Mouse (Mus musculus) large intestine, adult 2 months (tissue): ENCODE measurements around the gene Cldn13. TPM values are rescaled to one million over a fixed set of nuclear protein-coding genes. Genes with fewer than 3 reads are reported as not detected.
"Not testable (repeated sequence)": the region's sequence is repeated elsewhere in the genome, so short reads cannot be mapped to it uniquely, and the experiment has no call there.

Experiments used
- DNase-seq: peaks from one replicate; pipeline ENCODE4 v3.0.0-alpha.2; 2012; ENCODE audit warnings: low read depth, low spot score
- WGBS: fragments of 180-500 bp; shearing (Covaris S2); methylation state at CpG from one replicate; pipeline ENCODE4 v1.1.7; 2018; 5-methylcytosine and 5-hydroxymethylcytosine counted together
- polyA plus RNA-seq: library from polyadenylated mRNA; depleted of rRNA; stranded (reverse); fragments of >200 nt; gene quantifications from 2 replicates; pipeline ENCODE4 v1.2.3, GENCODE M21; 2012; rRNA removed

Gene Cldn13
- polyA plus RNA-seq: 0.27 and 0.77 TPM in 2 replicates

DNA sequence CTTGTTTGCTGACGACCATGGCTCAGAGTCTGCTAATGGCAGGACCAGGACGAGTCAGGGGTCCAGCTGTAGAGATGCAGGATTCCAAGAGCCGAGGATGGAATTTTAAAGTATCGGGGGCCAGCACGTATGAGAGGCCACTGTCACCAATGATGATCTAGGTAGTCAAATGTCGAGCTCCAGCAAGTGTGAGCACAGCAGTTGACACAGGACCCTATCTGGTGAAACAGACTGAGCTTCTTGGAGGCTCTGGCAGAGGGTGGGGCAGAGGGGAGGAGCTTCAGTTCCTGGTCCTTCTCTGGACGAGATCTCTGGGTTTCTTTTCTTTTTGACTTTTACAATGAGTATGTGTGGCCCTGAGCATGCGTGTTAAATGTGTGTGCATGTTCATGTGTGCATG lies at the start of gene Cldn13:
Gene Cldn13 (minus strand): TSS at position 216 of the 400 bp plus-strand sequence.
- no peak for DNase-seq
- 68% methylated on average over 8 of the region's 8 CpGs for WGBS

DNA sequence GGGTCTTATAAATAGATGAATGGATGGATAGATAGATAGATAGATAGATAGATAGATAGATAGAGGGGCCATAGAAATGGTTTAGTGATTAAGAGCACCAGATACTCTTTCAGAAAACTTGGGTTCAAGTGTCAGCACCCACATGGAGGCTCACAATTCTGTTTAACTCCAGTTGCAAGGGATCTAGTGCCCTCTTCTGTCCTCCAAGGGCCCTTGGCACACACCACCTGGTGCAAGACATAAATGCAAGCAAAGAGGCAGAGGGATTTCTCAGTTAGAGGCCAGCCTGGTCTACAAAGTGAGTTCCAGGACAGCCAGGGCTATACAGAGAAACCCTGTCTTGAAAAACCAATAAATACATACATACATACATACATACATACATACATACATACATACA lies 49.3 kb upstream of the Cldn13 start:
- not testable (repeated sequence) for DNase-seq

DNA sequence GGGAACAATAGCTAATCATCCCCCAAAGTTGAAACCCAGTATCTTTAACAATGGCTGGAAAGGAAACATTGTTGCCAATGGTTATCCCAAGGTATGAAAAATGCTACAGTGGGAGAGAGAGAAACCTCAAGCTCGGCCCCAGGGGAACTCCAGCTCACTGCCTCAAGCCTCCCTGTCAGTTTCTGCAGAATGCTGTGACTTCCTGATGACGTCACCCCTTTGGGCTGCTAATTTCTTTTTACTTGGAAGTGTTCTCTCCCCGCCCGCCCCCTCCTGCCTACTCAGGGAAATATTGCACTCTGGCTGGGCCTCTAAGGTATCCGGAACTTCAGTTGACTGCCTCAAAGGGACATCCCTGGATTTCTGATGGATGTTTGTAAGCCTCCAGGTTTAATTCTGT lies 48.2 kb upstream of the Cldn13 start:
- DNase-seq: no peak
- WGBS: 34% methylated on average over 5 of the region's 5 CpGs

DNA sequence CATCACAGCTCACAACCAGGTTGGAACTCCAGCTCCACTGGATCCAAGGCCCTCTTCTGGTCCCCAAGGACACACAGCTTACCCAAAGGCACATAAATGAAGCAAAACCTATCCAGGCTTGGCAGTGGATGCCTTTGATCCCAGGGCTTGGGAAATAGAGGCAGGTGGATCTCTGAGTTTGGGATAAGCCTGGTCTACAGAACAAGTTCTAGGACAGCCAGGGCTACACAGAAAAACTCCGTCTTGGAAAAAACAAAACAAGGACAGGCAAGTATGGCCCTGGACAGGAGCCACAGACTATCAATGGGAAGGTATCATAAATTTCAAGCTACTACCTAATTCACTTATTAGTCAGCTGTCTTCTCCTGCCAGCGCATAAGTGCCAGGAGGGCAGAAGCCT lies 46.2 kb upstream of the Cldn13 start:
- WGBS: 76% methylated on average over 2 of the region's 2 CpGs
- DNase-seq: no peak

DNA sequence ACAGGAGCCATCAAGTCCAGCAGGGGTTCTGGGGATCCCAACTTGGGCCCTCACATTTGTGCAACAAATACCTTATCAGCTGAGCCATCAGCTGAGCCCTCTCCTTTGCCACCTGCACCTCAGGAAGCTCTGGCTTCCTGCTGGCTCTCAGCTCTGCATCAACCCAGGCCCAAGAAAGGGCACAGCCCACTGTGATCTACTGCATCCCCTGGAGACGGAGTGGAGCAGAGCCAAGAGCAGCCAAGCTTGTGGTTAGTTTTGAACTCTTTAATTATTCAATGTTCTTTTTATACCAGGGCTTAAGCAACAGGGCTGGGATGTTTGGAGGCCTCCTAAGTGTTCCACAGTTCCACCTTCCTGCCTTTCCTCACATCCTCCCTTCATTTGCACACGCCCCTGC lies 45.1 kb upstream of the Cldn13 start:
- 79% methylated on average over 2 of the region's 2 CpGs for WGBS
- DNase-seq: no peak

DNA sequence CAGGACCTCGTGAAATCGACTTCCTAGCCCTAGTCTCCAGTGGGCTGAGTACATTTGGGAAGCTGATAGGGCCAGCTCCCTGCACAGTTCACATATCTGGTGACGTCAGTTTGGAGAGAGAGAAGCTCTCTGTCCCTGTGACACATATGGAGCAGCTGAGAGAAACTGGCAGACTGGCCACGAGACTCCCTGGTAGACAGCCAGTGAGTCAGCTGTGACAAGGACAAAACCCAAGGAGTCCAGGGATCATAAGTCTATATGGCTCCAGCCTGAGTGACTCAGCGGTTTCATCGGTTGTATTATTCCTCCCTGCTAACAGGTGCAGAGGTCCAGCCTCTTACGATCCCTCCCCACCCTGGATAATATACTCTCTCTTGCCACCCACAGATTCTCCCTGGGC lies 43.8 kb upstream of the Cldn13 start:
- 27% methylated on average over 7 of the region's 7 CpGs for WGBS
- peak; percentile 94 for DNase-seq

DNA sequence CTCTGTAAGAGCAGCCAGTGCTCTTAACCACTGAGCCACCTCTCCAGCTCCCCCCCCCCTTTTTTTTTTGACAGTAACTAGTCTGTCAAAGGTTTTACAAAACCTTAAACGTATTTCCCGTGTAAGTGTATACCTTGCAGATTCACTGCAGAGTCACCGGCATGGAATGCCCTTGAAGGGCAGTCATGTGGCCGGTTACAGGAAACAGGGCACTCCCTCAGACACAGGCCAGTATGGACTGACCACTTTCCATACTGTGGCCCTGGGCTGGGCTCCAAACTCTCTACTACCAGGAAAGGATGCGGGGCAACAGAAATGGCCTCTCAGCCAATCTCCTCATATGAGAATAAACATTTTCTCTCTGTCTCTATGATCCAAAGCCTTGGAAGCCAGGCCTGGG lies 40.2 kb upstream of the Cldn13 start:
- WGBS: 65% methylated on average over 5 of the region's 5 CpGs
- DNase-seq: no peak

DNA sequence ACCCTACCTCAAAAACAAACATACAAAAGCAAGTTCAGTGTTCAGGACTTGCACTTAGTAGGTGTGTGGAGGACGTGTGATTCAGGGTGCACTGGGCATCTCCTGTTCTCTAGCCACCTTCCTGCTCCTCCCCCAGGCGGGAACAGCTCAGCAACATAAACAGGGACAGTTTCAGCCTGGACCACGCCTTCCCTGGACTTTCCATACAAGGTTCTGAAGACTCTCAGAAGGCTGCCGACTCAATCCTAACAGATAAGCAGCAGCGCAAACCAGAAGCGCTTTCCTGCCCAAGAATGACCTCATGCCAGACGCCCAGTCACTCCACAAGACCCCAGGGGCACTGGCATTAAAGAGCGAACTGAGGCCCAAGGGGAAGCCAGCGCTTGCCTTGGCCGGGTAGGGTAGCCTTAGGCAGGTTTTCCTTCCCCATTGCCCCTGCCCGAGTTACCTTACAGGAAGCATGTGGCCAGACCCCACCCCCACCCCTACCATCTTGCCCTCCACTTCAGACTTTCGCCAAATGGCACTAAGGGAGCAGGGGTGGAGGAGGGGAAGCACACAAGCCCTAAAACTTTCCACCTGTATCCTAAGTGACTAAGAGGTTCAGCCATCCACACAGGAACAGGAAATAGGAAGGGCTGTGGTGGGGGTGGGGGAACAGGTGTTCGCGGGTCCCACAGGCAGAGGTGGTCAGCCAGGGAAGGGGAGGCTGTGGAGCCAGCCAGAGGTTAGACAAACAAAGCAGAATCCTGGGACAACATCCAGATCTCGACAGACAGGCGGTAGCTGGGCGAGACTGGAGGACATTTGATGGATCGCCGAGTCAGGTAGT lies 35.9 kb upstream of the Cldn13 start:
- 4% methylated on average over 19 of the region's 19 CpGs for WGBS
- DNase-seq: no peak

DNA sequence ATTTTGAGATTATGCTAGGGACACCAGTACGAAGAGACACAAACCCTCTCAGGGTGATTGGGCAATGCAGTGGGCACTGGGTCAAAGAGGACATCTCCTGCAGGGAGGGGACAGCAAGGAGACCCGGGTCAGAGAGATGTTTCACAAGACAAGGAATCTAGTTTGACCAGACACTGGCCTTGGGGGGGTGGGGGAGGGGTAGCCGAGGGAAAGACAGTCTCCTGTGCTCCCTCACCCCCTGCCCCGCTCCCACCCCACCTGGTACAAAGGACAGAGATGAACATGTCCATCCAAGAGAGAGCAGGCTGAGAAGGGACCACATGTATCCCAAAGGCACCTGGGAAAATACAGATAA lies 32.7 kb upstream of the Cldn13 start:
- WGBS: 38% methylated on average over 4 of the region's 4 CpGs
- no peak for DNase-seq

DNA sequence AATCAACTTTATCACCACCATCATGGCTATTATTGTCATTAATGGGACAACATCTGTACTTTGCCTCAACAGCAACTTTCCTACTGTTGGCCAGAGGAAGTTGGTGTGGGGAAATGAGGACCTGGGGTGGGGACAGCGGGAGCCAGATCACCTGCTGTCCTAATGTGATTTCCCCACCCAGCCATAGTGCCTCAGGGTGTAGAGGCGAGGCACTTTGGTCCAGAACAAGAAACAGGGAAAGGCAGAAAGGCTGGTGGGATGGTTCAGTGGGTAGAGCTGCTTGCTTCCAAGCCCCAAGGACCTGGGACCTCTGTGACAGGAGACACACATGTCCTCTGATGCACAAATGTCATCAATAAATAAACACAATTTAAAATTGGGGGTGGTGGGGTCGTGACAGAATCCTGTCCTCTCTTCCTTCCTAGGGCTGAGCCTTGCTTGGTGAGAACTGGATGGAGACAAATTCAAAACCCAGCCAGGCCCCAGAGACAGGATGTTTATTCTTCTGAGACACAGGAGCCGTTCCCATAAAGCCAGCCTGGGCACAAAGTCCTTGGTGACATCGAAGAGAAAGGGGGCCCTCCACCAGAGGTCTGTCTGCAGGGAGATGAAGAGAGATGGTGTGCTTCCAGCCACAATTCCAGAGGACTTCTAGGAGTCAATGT lies 32.2 kb upstream of the Cldn13 start:
- 23% methylated on average over 5 of the region's 5 CpGs for WGBS
- DNase-seq: no peak

DNA sequence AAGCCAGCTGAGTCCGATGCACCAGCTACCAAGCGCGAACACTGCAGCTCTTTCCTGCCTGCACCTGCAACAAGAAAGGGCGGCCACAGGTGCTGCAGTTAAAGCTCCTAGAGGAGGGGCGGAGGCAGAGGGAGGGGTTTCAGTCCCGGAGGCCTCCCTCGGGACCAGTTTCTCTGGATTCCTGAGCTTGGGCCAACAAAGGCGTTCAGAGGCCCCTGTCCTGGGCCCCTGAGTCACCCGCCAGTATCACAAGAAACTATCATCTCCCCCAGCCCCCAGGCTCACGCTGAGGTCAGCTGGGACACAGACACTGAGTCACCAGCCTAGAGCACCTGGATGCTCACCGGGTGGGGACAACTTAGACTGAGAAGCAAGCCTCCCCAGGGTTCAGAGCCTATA lies 31.5 kb upstream of the Cldn13 start, which contains the start of gene Cldn4:
Gene Cldn4 (minus strand): TSS at position 78 of the 399 bp plus-strand sequence.
- 19% methylated on average over 11 of the region's 11 CpGs for WGBS
- DNase-seq: no peak

DNA sequence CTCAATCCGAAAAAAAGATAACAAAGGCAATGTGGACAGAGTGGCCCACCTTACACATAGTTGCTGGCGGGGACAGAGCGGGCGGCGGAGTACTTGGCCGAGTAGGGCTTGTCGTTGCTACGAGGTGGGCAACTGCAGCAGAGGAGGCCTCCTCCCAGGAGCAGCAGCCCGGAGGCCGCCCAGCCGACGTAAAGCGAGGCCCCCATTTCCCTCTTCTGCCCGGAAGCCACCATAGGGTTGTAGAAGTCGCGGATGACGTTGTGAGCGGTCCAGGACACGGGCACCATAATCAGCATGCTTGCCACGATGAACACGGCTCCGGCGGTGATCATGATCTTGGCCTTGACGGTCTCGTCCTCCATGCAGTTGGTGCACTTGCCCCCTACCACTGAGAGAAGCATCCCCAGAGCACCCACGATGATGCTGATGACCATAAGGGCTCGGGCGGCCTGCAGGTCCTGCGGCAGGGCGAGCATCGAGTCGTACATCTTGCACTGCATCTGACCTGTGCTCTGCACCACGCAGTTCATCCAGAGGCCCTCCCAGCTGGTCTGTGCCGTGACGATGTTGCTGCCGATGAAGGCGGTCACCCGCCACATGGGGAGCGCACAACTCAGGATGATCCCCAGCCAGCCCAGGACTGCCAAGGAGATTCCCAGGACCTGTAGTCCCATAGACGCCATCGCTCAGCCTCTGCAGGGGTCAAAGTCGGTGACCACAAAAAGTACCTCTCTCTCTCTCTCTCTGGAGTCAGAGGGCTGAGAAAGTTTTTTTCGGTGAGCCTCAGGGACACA lies 30.9 kb upstream of the Cldn13 start:
- DNase-seq: no peak
- WGBS: 23% methylated on average over 43 of the region's 43 CpGs

DNA sequence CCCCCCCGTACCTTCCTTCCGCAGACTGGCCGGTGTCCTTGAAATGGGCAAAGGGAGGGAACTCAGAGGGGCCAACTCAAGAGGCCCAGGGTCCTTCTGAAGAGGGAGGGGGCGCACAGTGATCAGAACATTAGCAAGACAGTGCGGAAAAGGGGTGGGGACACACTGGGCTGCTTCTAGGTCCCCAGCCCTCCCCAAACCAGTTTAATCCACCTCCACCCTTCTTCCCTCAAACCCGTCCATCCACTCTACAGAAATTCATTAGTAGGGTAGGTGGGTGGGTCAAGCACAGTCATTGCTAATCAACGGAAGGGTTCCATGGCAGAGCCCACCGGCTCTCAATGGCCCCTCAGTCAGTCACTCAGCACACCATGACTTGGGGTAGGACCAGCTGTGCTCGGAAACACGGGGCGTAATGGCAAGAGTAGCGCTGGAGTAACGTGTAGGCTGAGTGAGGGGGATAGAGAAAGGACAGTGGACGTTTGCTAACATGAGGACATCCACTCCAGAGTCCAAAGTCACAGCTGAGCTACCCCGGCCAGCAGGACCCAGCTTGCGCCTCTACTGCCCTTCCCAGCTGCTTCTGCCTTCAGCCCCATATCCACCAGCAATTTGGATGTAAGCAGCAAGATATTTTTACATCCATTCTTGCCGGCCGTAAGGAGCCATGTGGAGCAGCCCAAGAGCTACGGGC lies 30.1 kb upstream of the Cldn13 start:
- DNase-seq: no peak
- 33% methylated on average over 19 of the region's 19 CpGs for WGBS

DNA sequence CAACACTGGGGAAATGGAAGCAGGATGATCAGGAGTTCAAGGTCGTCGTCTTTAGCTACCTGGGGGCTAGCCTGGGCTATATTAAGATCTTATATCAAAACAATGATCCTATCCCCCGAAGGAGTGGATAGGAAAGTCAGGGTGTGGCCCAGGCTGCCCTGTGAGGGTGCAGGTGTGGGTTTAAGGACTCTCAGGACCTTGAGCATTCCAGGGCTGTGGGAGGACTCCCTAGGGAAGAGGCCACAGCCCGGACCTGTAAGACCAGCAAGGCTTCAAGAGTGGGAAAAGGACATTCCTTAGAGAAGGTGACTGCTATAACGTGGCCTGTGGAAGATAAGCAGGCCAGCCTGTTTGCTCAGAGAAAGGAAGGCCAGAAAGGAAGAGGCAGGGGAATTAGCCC lies 28.9 kb upstream of the Cldn13 start:
- DNase-seq: no peak
- 51% methylated on average over 5 of the region's 5 CpGs for WGBS

DNA sequence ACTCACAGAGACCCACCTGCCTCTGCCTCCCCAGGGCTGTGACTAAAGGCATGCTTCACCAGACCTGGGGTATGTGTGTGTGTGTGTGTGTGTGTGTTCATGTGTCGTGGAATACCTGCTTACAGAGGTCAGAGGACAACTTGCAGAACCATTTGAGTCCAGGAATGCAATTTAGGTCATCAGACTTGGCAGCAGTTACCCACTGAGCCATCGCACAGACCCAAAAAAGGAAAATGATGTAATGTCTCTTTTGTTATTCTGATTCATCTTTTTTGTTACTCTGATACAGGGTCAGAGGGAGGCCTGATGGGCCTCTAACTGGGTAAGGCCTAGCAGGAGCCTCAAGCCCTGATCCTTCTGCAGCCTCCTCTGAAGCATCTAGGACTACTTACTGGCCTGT lies 27.4 kb upstream of the Cldn13 start:
- no peak for DNase-seq
- WGBS: 59% methylated on average over 2 of the region's 2 CpGs

DNA sequence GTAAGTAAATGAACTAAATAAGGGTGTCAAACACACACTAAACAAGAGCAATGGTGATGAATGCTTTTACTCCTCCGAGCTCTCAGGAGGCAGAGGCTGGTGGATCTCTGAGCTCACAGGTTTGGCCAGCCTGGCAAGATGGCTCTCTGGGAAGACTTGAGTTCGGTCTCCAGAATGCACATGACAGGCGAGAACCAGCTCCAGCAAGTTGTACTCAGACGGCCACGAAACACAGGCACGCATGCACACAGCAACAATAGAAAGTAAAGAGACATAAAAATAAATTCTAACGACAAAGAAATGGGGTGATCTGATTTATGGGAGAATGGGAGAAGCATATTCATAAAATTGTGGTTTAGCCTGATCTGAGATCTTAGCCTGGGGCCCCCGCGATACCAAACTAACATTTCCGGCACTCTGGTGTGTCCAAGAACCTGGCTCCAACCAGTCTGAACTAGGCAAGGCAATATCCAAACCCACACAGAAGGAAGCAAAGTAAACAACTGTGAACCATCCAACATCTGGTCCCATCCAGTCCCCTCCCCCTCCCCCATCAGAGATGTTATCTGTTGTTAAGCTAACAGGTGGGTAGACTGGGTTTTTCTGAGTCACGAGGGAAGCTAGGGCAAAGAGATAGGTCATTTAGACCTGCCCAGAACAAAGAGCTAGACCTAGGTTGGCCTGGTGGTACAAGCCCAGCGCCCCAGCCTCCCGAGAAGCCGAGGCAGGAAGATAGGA lies 26.3 kb upstream of the Cldn13 start:
- no peak for DNase-seq
- 60% methylated on average over 14 of the region's 14 CpGs for WGBS

DNA sequence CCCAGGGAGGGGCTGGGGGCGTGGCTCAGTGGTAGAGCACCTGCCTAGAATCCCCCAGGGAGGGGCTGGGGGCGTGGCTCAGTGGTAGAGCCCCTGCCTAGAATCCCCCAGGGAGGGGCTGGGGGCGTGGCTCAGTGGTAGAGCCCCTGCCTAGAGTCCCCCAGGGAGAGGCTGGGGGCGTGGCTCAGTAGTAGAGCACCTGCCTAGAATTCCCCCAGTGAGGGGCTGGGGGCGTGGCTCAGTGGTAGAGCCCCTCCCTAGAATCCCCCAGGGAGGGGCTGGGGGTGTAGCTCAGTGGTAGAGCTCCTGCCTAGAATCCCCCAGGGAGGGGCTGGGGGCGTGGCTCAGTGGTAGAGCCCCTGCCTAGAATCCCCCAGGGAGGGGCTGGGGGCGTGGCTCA lies 24.2 kb upstream of the Cldn13 start:
- WGBS: 81% methylated on average over 4 of the region's 7 CpGs

DNA sequence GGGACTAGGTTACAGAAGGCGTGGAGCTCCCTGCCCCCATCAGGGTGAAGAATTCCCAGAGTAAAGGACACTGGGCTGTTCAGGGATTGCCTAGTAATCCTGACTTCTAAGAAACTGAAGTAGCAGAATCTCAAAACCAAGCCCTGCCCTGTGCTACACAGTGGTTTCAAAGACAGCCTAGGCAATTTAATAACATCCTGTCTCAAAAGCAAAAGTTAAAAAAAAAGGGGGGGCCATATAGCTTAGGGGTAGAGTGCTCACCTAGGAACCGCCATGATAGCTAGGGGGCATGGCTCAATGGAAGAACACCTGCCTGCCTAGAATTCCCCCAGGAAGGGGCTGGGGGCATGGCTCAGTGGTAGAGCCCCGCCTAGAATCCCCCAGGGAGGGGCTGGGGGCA lies 23.7 kb upstream of the Cldn13 start:
- no peak for DNase-seq
- WGBS: 75% methylated on average over 3 of the region's 3 CpGs

More for the DNA sequence above, 24.2 kb upstream of the Cldn13 start:
- not testable (repeated sequence) for DNase-seq

DNA sequence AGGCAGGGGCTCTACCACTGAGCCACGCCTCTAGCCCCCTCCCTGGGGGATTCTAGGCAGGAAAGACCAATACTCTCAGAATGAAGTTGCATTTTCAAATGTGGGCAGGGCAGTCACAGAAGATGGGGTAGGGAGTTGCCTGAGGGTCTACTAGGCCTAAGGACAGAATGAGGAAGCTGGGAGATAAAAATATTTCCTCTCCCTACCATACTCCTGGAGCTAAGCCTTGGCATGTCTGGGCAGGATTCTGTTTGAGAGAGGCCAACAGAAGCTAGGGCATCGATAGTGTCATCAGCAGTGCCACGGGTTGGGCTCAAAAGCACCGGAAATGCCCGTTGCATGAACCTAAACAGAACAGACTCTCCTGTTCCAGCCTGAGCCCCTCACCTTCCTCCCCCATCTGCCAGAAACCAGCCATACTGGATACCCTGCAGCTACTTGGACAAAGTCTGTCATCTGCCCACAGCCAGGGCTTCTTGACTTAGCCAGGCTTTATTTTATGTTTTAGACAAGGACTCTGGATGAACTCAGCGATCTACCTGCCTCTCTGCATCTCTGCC lies 21.4 kb upstream of the Cldn13 start:
- WGBS: 87% methylated on average over 6 of the region's 6 CpGs
- no peak for DNase-seq
